Mouse (Mus musculus): ENCODE results near the gene Pdzrn4. TPM values are rescaled to one million over a fixed set of nuclear protein-coding genes. Genes with fewer than 3 reads are reported as not detected.

Gene Pdzrn4
- polyA plus RNA-seq, 1 experiment from 2014 or later, result 0.26 TPM

- no peak overlapping the region for H3K4me3 ChIP-seq (ENCODE audit: low read depth, low read length)
- DNase-seq (ENCODE audit: low spot score) (no peak), ATAC-seq (replicated peaks; ENCODE audit: low FRiP score) (no peak)
- no peak overlapping the region for H3K9ac ChIP-seq (ENCODE audit: low read depth, low read length)
- no peak overlapping the region for H3K27ac ChIP-seq (ENCODE audit: low read depth, low read length)
- peaks cover 3% of the 10 kb centered on the region; the same call in 1 of the 2 replicates for H3K27me3 ChIP-seq (replicated peaks; ENCODE audit: control insufficient read depth, insufficient read depth, low read length)
- no peaks in the 10 kb centered on the region for H3K36me3 ChIP-seq (ENCODE audit: control insufficient read depth, insufficient read depth, low read length)
- no peaks in the 10 kb centered on the region for H3K9me3 ChIP-seq (ENCODE audit: control insufficient read depth, low read length)
- no peak overlapping the region for H3K4me2 ChIP-seq
- WGBS, result 59% methylated on average over 19 of the region's 19 CpGs
- H3K4me1 ChIP-seq (replicated peaks; ENCODE audit: control insufficient read depth, insufficient read depth, low read length), result no peaks in the 10 kb centered on the region
Measured at GRCm38 (mm10) chr15:92520677-92521225, 124.1 kb downstream of the Pdzrn4 start.

- Histone ChIP-seq H3K27ac (ENCODE audit: low read depth, low read length) (no peak overlapping the region), H3K4me2 (peak overlapping the region; percentile 9; the same call in 1 of the 2 replicates), H3K4me1 (replicated peaks; ENCODE audit: control insufficient read depth, insufficient read depth, low read length) (no peaks in the 10 kb centered on the region), H3K9ac (ENCODE audit: low read depth, low read length) (no peak overlapping the region), H3K9me3 (ENCODE audit: control insufficient read depth, low read length) (peaks cover under 1% of the 10 kb centered on the region; the same call in 1 of the 2 replicates), H3K27me3 (replicated peaks; ENCODE audit: control insufficient read depth, insufficient read depth, low read length) (peaks cover 3% of the 10 kb centered on the region; the same call in 1 of the 2 replicates), H3K4me3 (ENCODE audit: low read depth, low read length) (no peak overlapping the region), H3K36me3 (ENCODE audit: control insufficient read depth, insufficient read depth, low read length) (no peaks in the 10 kb centered on the region)
- ATAC-seq (replicated peaks; ENCODE audit: low FRiP score), result no peak
- WGBS, result 16% methylated on average over 7 of the region's 7 CpGs
- DNase-seq (ENCODE audit: low spot score), result no peak
Measured at GRCm38 (mm10) chr15:92521686-92522085, 125.0 kb downstream of the Pdzrn4 start.

- peaks cover 4% of the 10 kb centered on the region; the same call in 1 of the 2 replicates for H3K9me3 ChIP-seq (ENCODE audit: control insufficient read depth, low read length)
- ATAC-seq (replicated peaks; ENCODE audit: low FRiP score), result no peak
- H3K36me3 ChIP-seq (ENCODE audit: control insufficient read depth, insufficient read depth, low read length), result no peaks in the 10 kb centered on the region
- no peak overlapping the region for H3K4me2 ChIP-seq
- H3K4me1 ChIP-seq (replicated peaks; ENCODE audit: control insufficient read depth, insufficient read depth, low read length), result no peaks in the 10 kb centered on the region
- peaks cover 3% of the 10 kb centered on the region; the same call in 1 of the 2 replicates for H3K27me3 ChIP-seq (replicated peaks; ENCODE audit: control insufficient read depth, insufficient read depth, low read length)
- H3K4me3 ChIP-seq (ENCODE audit: low read depth, low read length), result no peak overlapping the region
- no peak overlapping the region for H3K9ac ChIP-seq (ENCODE audit: low read depth, low read length)
- WGBS, result 12% methylated on average over 2 of the region's 2 CpGs
- no peak overlapping the region for H3K27ac ChIP-seq (ENCODE audit: low read depth, low read length)
- no peak for DNase-seq (ENCODE audit: low spot score)
Measured at GRCm38 (mm10) chr15:92524917-92525316, 128.2 kb downstream of the Pdzrn4 start.

GRCm38 (mm10) chr15:92525416-92525815 lies 128.7 kb downstream of the Pdzrn4 start:
- Histone ChIP-seq H3K9ac (ENCODE audit: low read depth, low read length) (no peak overlapping the region), H3K4me1 (replicated peaks; ENCODE audit: control insufficient read depth, insufficient read depth, low read length) (no peaks in the 10 kb centered on the region), H3K36me3 (ENCODE audit: control insufficient read depth, insufficient read depth, low read length) (no peaks in the 10 kb centered on the region), H3K4me2 (no peak overlapping the region), H3K4me3 (ENCODE audit: low read depth, low read length) (no peak overlapping the region), H3K9me3 (ENCODE audit: control insufficient read depth, low read length) (peaks cover 4% of the 10 kb centered on the region; the same call in 1 of the 2 replicates), H3K27me3 (replicated peaks; ENCODE audit: control insufficient read depth, insufficient read depth, low read length) (peaks cover 3% of the 10 kb centered on the region; the same call in 1 of the 2 replicates), H3K27ac (ENCODE audit: low read depth, low read length) (no peak overlapping the region)
- DNase-seq (ENCODE audit: low spot score), result no peak
- 71% methylated on average over 9 of the region's 9 CpGs for WGBS
- no peak for ATAC-seq (replicated peaks; ENCODE audit: low FRiP score)

GRCm38 (mm10) chr15:92526731-92527130 lies 130.1 kb downstream of the Pdzrn4 start:
- no peak overlapping the region for H3K4me2 ChIP-seq
- H3K27ac ChIP-seq (ENCODE audit: low read depth, low read length), result no peak overlapping the region
- H3K36me3 ChIP-seq (ENCODE audit: control insufficient read depth, insufficient read depth, low read length), result no peaks in the 10 kb centered on the region
- H3K4me1 ChIP-seq (replicated peaks; ENCODE audit: control insufficient read depth, insufficient read depth, low read length), result no peaks in the 10 kb centered on the region
- WGBS, result 68% methylated on average over 4 of the region's 4 CpGs
- DNase-seq (ENCODE audit: low spot score) (no peak), ATAC-seq (replicated peaks; ENCODE audit: low FRiP score) (no peak)
- no peaks in the 10 kb centered on the region; the same call in 1 of the 2 replicates for H3K27me3 ChIP-seq (replicated peaks; ENCODE audit: control insufficient read depth, insufficient read depth, low read length)
- H3K9ac ChIP-seq (ENCODE audit: low read depth, low read length), result no peak overlapping the region
- H3K9me3 ChIP-seq (ENCODE audit: control insufficient read depth, low read length), result peaks cover 4% of the 10 kb centered on the region; the same call in 1 of the 2 replicates
- no peak overlapping the region for H3K4me3 ChIP-seq (ENCODE audit: low read depth, low read length)

GRCm38 (mm10) chr15:92543252-92543651 lies 146.6 kb downstream of the Pdzrn4 start:
- 19% methylated on average over 1 of the region's 1 CpGs for WGBS

GRCm38 (mm10) chr15:92547294-92547911 lies 150.7 kb downstream of the Pdzrn4 start:
- H3K9ac ChIP-seq (ENCODE audit: low read depth, low read length), result no peak overlapping the region
- no peaks in the 10 kb centered on the region for H3K4me1 ChIP-seq (replicated peaks; ENCODE audit: control insufficient read depth, insufficient read depth, low read length)
- no peak overlapping the region for H3K27ac ChIP-seq (ENCODE audit: low read depth, low read length)
- H3K4me3 ChIP-seq (ENCODE audit: low read depth, low read length), result no peak overlapping the region
- no peak overlapping the region for H3K4me2 ChIP-seq
- H3K36me3 ChIP-seq (ENCODE audit: control insufficient read depth, insufficient read depth, low read length), result no peaks in the 10 kb centered on the region
- no peaks in the 10 kb centered on the region for H3K9me3 ChIP-seq (ENCODE audit: control insufficient read depth, low read length)
- ATAC-seq (replicated peaks; ENCODE audit: low FRiP score) (no peak), DNase-seq (ENCODE audit: low spot score) (no peak)
- H3K27me3 ChIP-seq (replicated peaks; ENCODE audit: control insufficient read depth, insufficient read depth, low read length), result no peaks in the 10 kb centered on the region
- WGBS, result 73% methylated on average over 9 of the region's 9 CpGs

More at GRCm38 (mm10) chr15:92543252-92543651, 146.6 kb downstream of the Pdzrn4 start:
- Histone ChIP-seq H3K4me1 (replicated peaks; ENCODE audit: control insufficient read depth, insufficient read depth, low read length) (no peaks in the 10 kb centered on the region), H3K9ac (ENCODE audit: low read depth, low read length) (no peak overlapping the region), H3K9me3 (ENCODE audit: control insufficient read depth, low read length) (no peaks in the 10 kb centered on the region), H3K36me3 (ENCODE audit: control insufficient read depth, insufficient read depth, low read length) (no peaks in the 10 kb centered on the region), H3K4me2 (no peak overlapping the region), H3K4me3 (ENCODE audit: low read depth, low read length) (no peak overlapping the region), H3K27ac (ENCODE audit: low read depth, low read length) (no peak overlapping the region), H3K27me3 (replicated peaks; ENCODE audit: control insufficient read depth, insufficient read depth, low read length) (no peaks in the 10 kb centered on the region)
- ATAC-seq (replicated peaks; ENCODE audit: low FRiP score) (no peak), DNase-seq (ENCODE audit: low spot score) (no peak)

GRCm38 (mm10) chr15:92555012-92555574 lies 158.4 kb downstream of the Pdzrn4 start:
- 77% methylated on average over 7 of the region's 7 CpGs for WGBS
- no peaks in the 10 kb centered on the region for H3K36me3 ChIP-seq (ENCODE audit: control insufficient read depth, insufficient read depth, low read length)
- no peak overlapping the region for H3K27ac ChIP-seq (ENCODE audit: low read depth, low read length)
- ATAC-seq (replicated peaks; ENCODE audit: low FRiP score) (no peak), DNase-seq (ENCODE audit: low spot score) (no peak)
- H3K4me2 ChIP-seq, result no peak overlapping the region
- no peak overlapping the region for H3K4me3 ChIP-seq (ENCODE audit: low read depth, low read length)
- H3K9ac ChIP-seq (ENCODE audit: low read depth, low read length), result no peak overlapping the region
- H3K9me3 ChIP-seq (ENCODE audit: control insufficient read depth, low read length), result no peaks in the 10 kb centered on the region
- no peaks in the 10 kb centered on the region for H3K4me1 ChIP-seq (replicated peaks; ENCODE audit: control insufficient read depth, insufficient read depth, low read length)
- H3K27me3 ChIP-seq (replicated peaks; ENCODE audit: control insufficient read depth, insufficient read depth, low read length), result no peaks in the 10 kb centered on the region
